ENCODE assay signal across 26 mouse cellular contexts in genomic region chr1:187631486-187631885, GRCm38 (mm10). TPM values are rescaled to one million over a fixed set of nuclear protein-coding genes. Genes with fewer than 3 reads are reported as not detected.
DNase-seq lines count a peak whose midpoint lies in the region; ATAC-seq and TF ChIP-seq lines count a peak whose summit lies in the region.
"Had no signal": no experiment of that assay in that cellular context is flagged by ENCODE, and none has a peak within 500 bp of the region (broad histone marks: within the 10 kb centered on the region; RNA-seq: fewer than 3 reads in every experiment).

No protein-coding gene starts in this region.

- no peaks in the 10 kb centered on the region for H3K4me1 ChIP-seq in heart, embryonic 11.5 days (ENCODE audit: control insufficient read depth, insufficient read depth, low read length)
- peaks cover 5% of the 10 kb centered on the region; the same call in 1 of the 2 replicates for H3K4me1 ChIP-seq in kidney, adult 2 months (ENCODE audit: control insufficient read depth, insufficient read depth, low read length)
- H3K4me1 ChIP-seq in kidney, embryonic 16.5 days (ENCODE audit: insufficient read depth, low read length), result no peaks in the 10 kb centered on the region
- no peaks in the 10 kb centered on the region for H3K4me1 ChIP-seq in midbrain, embryonic 11.5 days (ENCODE audit: control insufficient read depth, insufficient read depth, low read length)
- no peaks in the 10 kb centered on the region for H3K4me1 ChIP-seq in midbrain, embryonic 15.5 days
- H3K4me1 ChIP-seq: embryonic facial prominence, embryonic 15.5 days; hindbrain, embryonic 13.5 days; limb, embryonic 13.5 days; midbrain, embryonic 12.5 days had no signal

- no peak for TF ChIP-seq CTCF in kidney, adult 2 months (conservative IDR thresholded peaks at IDR 0.05; ENCODE audit: insufficient read depth, insufficient read length, low read depth, low read length)

- H3K36me3 ChIP-seq in heart, embryonic 11.5 days (ENCODE audit: control insufficient read depth, insufficient read depth, low read length), result no peaks in the 10 kb centered on the region
- no peaks in the 10 kb centered on the region for H3K36me3 ChIP-seq in kidney, adult 2 months (ENCODE audit: control insufficient read depth, insufficient read depth, low read length)
- H3K36me3 ChIP-seq in kidney, embryonic 16.5 days (ENCODE audit: insufficient read depth, low read length), result no peaks in the 10 kb centered on the region
- no peaks in the 10 kb centered on the region for H3K36me3 ChIP-seq in midbrain, embryonic 11.5 days (ENCODE audit: control insufficient read depth, insufficient read depth, low read length)
- H3K36me3 ChIP-seq in midbrain, embryonic 15.5 days (replicated peaks), result no peaks in the 10 kb centered on the region
- H3K36me3 ChIP-seq: embryonic facial prominence, embryonic 15.5 days; hindbrain, embryonic 13.5 days; limb, embryonic 13.5 days; midbrain, embryonic 12.5 days had no signal

- H3K9me3 ChIP-seq in heart, embryonic 11.5 days (replicated peaks; ENCODE audit: control insufficient read depth, low read length), result no peaks in the 10 kb centered on the region
- no peaks in the 10 kb centered on the region for H3K9me3 ChIP-seq in kidney, embryonic 16.5 days (ENCODE audit: low read length)
- H3K9me3 ChIP-seq in midbrain, embryonic 11.5 days (ENCODE audit: control insufficient read depth, low read length), result no peaks in the 10 kb centered on the region
- no peaks in the 10 kb centered on the region for H3K9me3 ChIP-seq in midbrain, embryonic 15.5 days
- H3K9me3 ChIP-seq: embryonic facial prominence, embryonic 15.5 days; hindbrain, embryonic 13.5 days; limb, embryonic 13.5 days; midbrain, embryonic 12.5 days had no signal

- 79% methylated on average over 8 of the region's 8 CpGs for WGBS in heart, embryonic 11.5 days (ENCODE audit: insufficient replicate concordance)
- WGBS in kidney, adult 2 months, result 60% methylated on average over 8 of the region's 8 CpGs
- 60% methylated on average over 8 of the region's 8 CpGs for WGBS in kidney, embryonic 16.5 days
- 74% methylated on average over 8 of the region's 8 CpGs for WGBS in midbrain, embryonic 11.5 days
- 82% methylated on average over 8 of the region's 8 CpGs for WGBS in midbrain, embryonic 15.5 days

- peak; percentile 57 for DNase-seq in adrenal gland, postnatal 10 days
- no peak for DNase-seq in adrenal gland, adult 8-10 months
- peak; percentile 79 for DNase-seq in heart, adult 11 months
- DNase-seq in kidney, adult 2 months, result peak; percentile 74
- DNase-seq in midbrain, embryonic 11.5 days (ENCODE audit: low spot score, missing footprints), result peak; percentile 56
- DNase-seq: cerebellum, adult 18-20 months; cerebellum, postnatal 14 days; gastrocnemius, postnatal 14 days; heart, adult 2 months; lung, postnatal 10 days; thymus, adult 2 months; thymus, postnatal 4 days had no signal

- no peak overlapping the region for H3K27ac ChIP-seq in heart, embryonic 11.5 days (ENCODE audit: low read depth, low read length)
- H3K27ac ChIP-seq in kidney, adult 2 months (ENCODE audit: insufficient read depth, low read depth, low read length), result no peak overlapping the region
- no peak overlapping the region for H3K27ac ChIP-seq in kidney, embryonic 16.5 days (ENCODE audit: low read length)
- H3K27ac ChIP-seq in midbrain, embryonic 11.5 days (ENCODE audit: low read depth, low read length), result no peak overlapping the region
- no peak overlapping the region for H3K27ac ChIP-seq in midbrain, embryonic 15.5 days
- H3K27ac ChIP-seq: embryonic facial prominence, embryonic 15.5 days; heart, adult 2 months; hindbrain, embryonic 13.5 days; kidney, postnatal 0 days; limb, embryonic 13.5 days; midbrain, embryonic 12.5 days; stomach, postnatal 0 days had no signal

- no peak overlapping the region for H3K4me3 ChIP-seq in heart, embryonic 11.5 days (ENCODE audit: low read depth, low read length)
- H3K4me3 ChIP-seq in kidney, adult 2 months (ENCODE audit: insufficient read depth, low read depth, low read length), result no peak overlapping the region
- no peak overlapping the region for H3K4me3 ChIP-seq in kidney, embryonic 16.5 days (ENCODE audit: low read length)
- no peak overlapping the region for H3K4me3 ChIP-seq in midbrain, embryonic 11.5 days (ENCODE audit: low read depth, low read length)
- no peak overlapping the region for H3K4me3 ChIP-seq in midbrain, embryonic 15.5 days
- H3K4me3 ChIP-seq: embryonic facial prominence, embryonic 15.5 days; heart, adult 2 months; hindbrain, embryonic 13.5 days; limb, embryonic 13.5 days; midbrain, embryonic 12.5 days had no signal

- ATAC-seq in heart, embryonic 11.5 days (replicated peaks; ENCODE audit: insufficient number of reproducible peaks, low FRiP score, low TSS enrichment), result no peak
- no peak for ATAC-seq in kidney, embryonic 16.5 days (ENCODE audit: low FRiP score, low TSS enrichment)
- no peak for ATAC-seq in midbrain, embryonic 11.5 days (ENCODE audit: low FRiP score)
- ATAC-seq in midbrain, embryonic 15.5 days (replicated peaks), result no peak
- ATAC-seq: forebrain, embryonic 14.5 days; inflammation-experienced regulatory T-cells, adult 6 months had no signal

- no peak overlapping the region for H3K9ac ChIP-seq in heart, embryonic 11.5 days (ENCODE audit: low read depth, low read length)
- no peak overlapping the region for H3K9ac ChIP-seq in kidney, embryonic 16.5 days (replicated peaks; ENCODE audit: low read length)
- no peak overlapping the region for H3K9ac ChIP-seq in midbrain, embryonic 11.5 days (ENCODE audit: low read length)
- no peak overlapping the region for H3K9ac ChIP-seq in midbrain, embryonic 15.5 days
- H3K9ac ChIP-seq: embryonic facial prominence, embryonic 15.5 days; hindbrain, embryonic 13.5 days; limb, embryonic 13.5 days; midbrain, embryonic 12.5 days had no signal

- H3K4me2 ChIP-seq in heart, embryonic 11.5 days, result no peak overlapping the region
- H3K4me2 ChIP-seq in kidney, embryonic 16.5 days (replicated peaks; ENCODE audit: low read depth, low read length), result no peak overlapping the region
- no peak overlapping the region for H3K4me2 ChIP-seq in midbrain, embryonic 11.5 days
- H3K4me2 ChIP-seq in midbrain, embryonic 15.5 days, result no peak overlapping the region
- H3K4me2 ChIP-seq: embryonic facial prominence, embryonic 15.5 days; hindbrain, embryonic 13.5 days; limb, embryonic 13.5 days; midbrain, embryonic 12.5 days had no signal

- no peaks in the 10 kb centered on the region for H3K27me3 ChIP-seq in heart, embryonic 11.5 days (ENCODE audit: control insufficient read depth, insufficient read depth, low read length)
- no peaks in the 10 kb centered on the region for H3K27me3 ChIP-seq in kidney, adult 2 months (replicated peaks; ENCODE audit: control insufficient read depth, insufficient read depth, low read length)
- H3K27me3 ChIP-seq in kidney, embryonic 16.5 days (ENCODE audit: insufficient read depth, low read length), result no peaks in the 10 kb centered on the region
- H3K27me3 ChIP-seq in midbrain, embryonic 11.5 days (ENCODE audit: control insufficient read depth, insufficient read depth, low read length), result no peaks in the 10 kb centered on the region
- H3K27me3 ChIP-seq in midbrain, embryonic 15.5 days (replicated peaks), result no peaks in the 10 kb centered on the region; the same call in 1 of the 2 replicates
- H3K27me3 ChIP-seq: embryonic facial prominence, embryonic 15.5 days; limb, embryonic 13.5 days had no signal

- TF ChIP-seq POLR2A in kidney, adult 2 months (IDR thresholded peaks at IDR 0.05; ENCODE audit: low read depth, low read length), result no peak

RNA-seq across cellular contexts. Expression of gene Esrrg, which starts 22.9 kb away (rescaled TPM):
- 10 to 100 TPM; 18.8 to 28.7 TPM for total RNA-seq in adrenal gland, postnatal 10 days (2021)
- total RNA-seq in adrenal gland, adult 8-10 months (2022), result 10 to 100 TPM; 10.0 to 30.1 (median 15.7) TPM
- 34.2 and 36.2 TPM in 2 replicates for polyA plus RNA-seq in heart, embryonic 11.5 days (2014; fragmentation: Nextera tagmentation; extraction: Ambion mirVana)
- polyA plus RNA-seq in kidney, adult 2 months (2012; rRNA removed), result 19.5 and 24.2 TPM in 2 replicates
- polyA plus RNA-seq in kidney, embryonic 16.5 days (2015; fragmentation: Nextera tagmentation; extraction: Ambion mirVana), result 36.0 and 42.6 TPM in 2 replicates
- polyA plus RNA-seq in midbrain, embryonic 11.5 days (2014; fragmentation: Nextera tagmentation; extraction: Ambion mirVana), result 5.9 and 7.5 TPM in 2 replicates
- polyA plus RNA-seq in midbrain, embryonic 15.5 days (2015; fragmentation: Nextera tagmentation; extraction: Ambion mirVana), result 29.0 and 30.3 TPM in 2 replicates
- total RNA-seq: megakaryocyte progenitor cell, adult 5-6 weeks; monocyte, adult 5-6 weeks; neutrophil, adult 5-6 weeks had no signal
- polyA plus RNA-seq: inflammation-experienced regulatory T-cells, adult 6 months had no signal
